Mouse (Mus musculus) intestine, postnatal 0 days (tissue): ENCODE results near the gene Fndc4. TPM values are rescaled to one million over a fixed set of nuclear protein-coding genes. Genes with fewer than 3 reads are reported as not detected.

Experiments
- ATAC-seq: fragments of 200-750 bp; cut with Nextera tagmentation; 2 replicates; pipeline ENCODE4 v1.8.0; 2017; ENCODE audit warnings: mild to moderate bottlenecking, moderate TSS enrichment, moderate library complexity
- H3K27ac ChIP-seq: fragments of 300-500 bp; sonication (generic); 2 replicates; pipeline ENCODE4 v1.5.1; 2014; ENCODE audit warnings: mild to moderate bottlenecking, low read depth, low read length, moderate library complexity
- H3K27me3 ChIP-seq: fragments of 300-500 bp; sonication (generic); replicated peaks from 2 replicates; pipeline ENCODE4 v1.6.1; 2014; ENCODE audit warnings: low read length, mixed read lengths; ENCODE audit not compliant: control insufficient read depth, insufficient read depth
- H3K36me3 ChIP-seq: fragments of 300-500 bp; sonication (generic); 2 replicates; pipeline ENCODE4 v1.6.1; 2014; ENCODE audit warnings: mild to moderate bottlenecking, moderate library complexity; ENCODE audit not compliant: control insufficient read depth, insufficient read depth
- H3K4me1 ChIP-seq: fragments of 300-500 bp; sonication (generic); replicated peaks from 2 replicates; pipeline ENCODE4 v1.6.1; 2014; ENCODE audit warnings: antibody characterized with exemption, low read length, mixed read lengths; ENCODE audit not compliant: control insufficient read depth, insufficient read depth
- H3K4me2 ChIP-seq: fragments of 300-500 bp; sonication (generic); replicated peaks from 2 replicates; pipeline ENCODE4 v1.6.1; 2014; ENCODE audit warnings: low read depth, mild to moderate bottlenecking, moderate library complexity
- H3K4me3 ChIP-seq: fragments of 300-500 bp; sonication (generic); 2 replicates; pipeline ENCODE4 v1.5.1; 2014; ENCODE audit warnings: low read depth, low read length
- H3K9ac ChIP-seq: fragments of 300-500 bp; sonication (generic); 2 replicates; pipeline ENCODE4 v1.6.1; 2014; ENCODE audit warnings: mild to moderate bottlenecking, low read depth, low read length
- H3K9me3 ChIP-seq: fragments of 300-500 bp; sonication (generic); 2 replicates; pipeline ENCODE4 v1.6.1; 2016; ENCODE audit warnings: mixed run types; ENCODE audit not compliant: control insufficient read depth
- CTCF ChIP-seq: sonication (generic); IDR thresholded peaks from 2 replicates; pipeline ENCODE4 v1.5.1; 2016; ENCODE audit warnings: low read depth, mild to moderate bottlenecking, control low read depth, antibody characterized with exemption, moderate library complexity
- WGBS: fragments of 180-500 bp; shearing (Covaris S2); extraction: QIAGEN DNeasy Blood & Tissue Kit; methylation state at CpG from one replicate; pipeline ENCODE4 v1.1.7; 2014; 5-methylcytosine and 5-hydroxymethylcytosine counted together
- polyA plus RNA-seq: library from polyadenylated mRNA; unstranded; fragments of >200 nt; fragmentation: Nextera tagmentation; extraction: Ambion mirVana; gene quantifications from 2 replicates; pipeline ENCODE4 v1.2.1, GENCODE M21; 2015

Gene Fndc4
- polyA plus RNA-seq, 1 experiment from 2014 or later: 7.2 TPM

- H3K9ac ChIP-seq: peak within 1 kb of the TSS; percentile 48; the same call in 1 of the 2 replicates
- H3K27me3 ChIP-seq: no peaks in the 10 kb centered on the region
- TF ChIP-seq CTCF: no peak
- no peaks in the 10 kb centered on the region for H3K4me1 ChIP-seq
- H3K4me2 ChIP-seq: peak within 1 kb of the TSS; percentile 70
- ATAC-seq: peak; percentile 95
- H3K36me3 ChIP-seq: peaks cover 2% of the 10 kb centered on the region; the same call in 1 of the 2 replicates
- H3K9me3 ChIP-seq: no peaks in the 10 kb centered on the region
- WGBS: 2% methylated on average over 45 of the region's 45 CpGs
- no peak within 1 kb of the TSS for H3K27ac ChIP-seq
- H3K4me3 ChIP-seq: peak within 1 kb of the TSS; percentile 46
Observed at GRCm38 (mm10) chr5:31290521-31291360, 5.1 kb downstream of the Fndc4 start, which contains the start of gene Ift172. TSS of gene Ift172 (minus strand) at chr5:31291116.

- H3K9ac ChIP-seq: no peak overlapping the region
- no peaks in the 10 kb centered on the region for H3K9me3 ChIP-seq
- no peaks in the 10 kb centered on the region for H3K27me3 ChIP-seq
- 65% methylated on average over 3 of the region's 3 CpGs for WGBS
- TF ChIP-seq CTCF: no peak
- no peak overlapping the region for H3K27ac ChIP-seq
- ATAC-seq: no peak
- peak overlapping the region; percentile 70 for H3K4me2 ChIP-seq
- no peaks in the 10 kb centered on the region for H3K4me1 ChIP-seq
- no peak overlapping the region for H3K4me3 ChIP-seq
- peaks cover 10% of the 10 kb centered on the region; the same call in 1 of the 2 replicates for H3K36me3 ChIP-seq
Observed at GRCm38 (mm10) chr5:31289626-31290230, 6.2 kb downstream of the Fndc4 start.

GRCm38 (mm10) chr5:31288655-31289054, 7.2 kb downstream of the Fndc4 start:
- 73% methylated on average over 3 of the region's 3 CpGs for WGBS

GRCm38 (mm10) chr5:31288225-31288624, 7.7 kb downstream of the Fndc4 start:
- no peak for ATAC-seq
- no peaks in the 10 kb centered on the region for H3K9me3 ChIP-seq
- no peak overlapping the region for H3K9ac ChIP-seq
- no peak overlapping the region for H3K4me3 ChIP-seq
- peaks cover 20% of the 10 kb centered on the region for H3K36me3 ChIP-seq
- H3K4me1 ChIP-seq: no peaks in the 10 kb centered on the region
- no peak overlapping the region for H3K4me2 ChIP-seq
- H3K27ac ChIP-seq: no peak overlapping the region
- H3K27me3 ChIP-seq: no peaks in the 10 kb centered on the region
- 82% methylated on average over 4 of the region's 4 CpGs for WGBS
- TF ChIP-seq CTCF: no peak

More at GRCm38 (mm10) chr5:31288655-31289054, 7.2 kb downstream of the Fndc4 start:
- H3K36me3 ChIP-seq: peaks cover 16% of the 10 kb centered on the region
- H3K9me3 ChIP-seq: no peaks in the 10 kb centered on the region
- no peaks in the 10 kb centered on the region for H3K4me1 ChIP-seq
- no peak overlapping the region for H3K4me2 ChIP-seq
- TF ChIP-seq CTCF: no peak
- no peak overlapping the region for H3K4me3 ChIP-seq
- no peak overlapping the region for H3K9ac ChIP-seq
- H3K27me3 ChIP-seq: no peaks in the 10 kb centered on the region
- ATAC-seq: no peak
- H3K27ac ChIP-seq: no peak overlapping the region

- TF ChIP-seq CTCF: no peak
- Histone ChIP-seq H3K27me3 (no peaks in the 10 kb centered on the region), H3K36me3 (peaks cover 32% of the 10 kb centered on the region), H3K4me1 (no peaks in the 10 kb centered on the region), H3K9me3 (no peaks in the 10 kb centered on the region), H3K4me2 (no peak overlapping the region), H3K9ac (no peak overlapping the region), H3K27ac (no peak overlapping the region), H3K4me3 (no peak overlapping the region)
- no peak for ATAC-seq
- 85% methylated on average over 20 of the region's 20 CpGs for WGBS
Observed at GRCm38 (mm10) chr5:31279245-31279988, 16.5 kb downstream of the Fndc4 start.

- no peak overlapping the region for H3K4me3 ChIP-seq
- ATAC-seq: no peak
- no peaks in the 10 kb centered on the region for H3K9me3 ChIP-seq
- H3K4me1 ChIP-seq: no peaks in the 10 kb centered on the region
- H3K9ac ChIP-seq: no peak overlapping the region
- H3K36me3 ChIP-seq: peaks cover 27% of the 10 kb centered on the region
- no peak for TF ChIP-seq CTCF
- no peak overlapping the region for H3K27ac ChIP-seq
- no peak overlapping the region for H3K4me2 ChIP-seq
- no peaks in the 10 kb centered on the region for H3K27me3 ChIP-seq
- WGBS: 91% methylated on average over 6 of the region's 6 CpGs
Observed at GRCm38 (mm10) chr5:31273018-31273417, 22.9 kb downstream of the Fndc4 start.
